In genomic region chr4:120368663-120369062, GRCm38 (mm10) we compare ENCODE assay signal across 8 mouse cellular contexts. TPM values are rescaled to one million over a fixed set of nuclear protein-coding genes. Genes with fewer than 3 reads are reported as not detected.
DNase-seq lines count a peak whose midpoint lies in the region; ATAC-seq lines count a peak whose summit lies in the region.

No protein-coding gene starts in this region.

- H3K4me2 ChIP-seq in kidney, embryonic 14.5 days (replicated peaks; ENCODE audit: low read depth, low read length): no peak overlapping the region

- no peak overlapping the region for H3K4me3 ChIP-seq in kidney, embryonic 14.5 days (ENCODE audit: low read length)

- peak; percentile 33 for DNase-seq in kidney, adult 11 months
- DNase-seq in adrenal gland, adult 2 months: peak; percentile 69
- peak; percentile 82 for DNase-seq in embryo, embryonic 10 days (ENCODE audit: low spot score)
- peak; percentile 34 for DNase-seq in gastrocnemius, postnatal 25 days
- peak; percentile 58 to 68 for DNase-seq in layer of hippocampus, postnatal 36 days
- peak; percentile 28 for DNase-seq in naive thymus-derived CD4-positive, alpha-beta T cell, adult 2 months (ENCODE audit: low read depth)
- peak; percentile 39 for DNase-seq in thymus, postnatal 0 days (ENCODE audit: low spot score)

- 10% methylated on average over 4 of the region's 4 CpGs for WGBS in kidney, embryonic 14.5 days

- H3K4me1 ChIP-seq in kidney, embryonic 14.5 days (ENCODE audit: control insufficient read depth, insufficient read depth, low read length): peaks cover 5% of the 10 kb centered on the region

- no peak; the same call in 1 of the 2 replicates for ATAC-seq in kidney, embryonic 14.5 days (ENCODE audit: low FRiP score, low TSS enrichment)

- H3K27me3 ChIP-seq in kidney, embryonic 14.5 days (ENCODE audit: control insufficient read depth, insufficient read depth, low read length): 0 out of 2 replicates have a peak, but pooled peaks cover 2% of the 10 kb centered on the region

- H3K27ac ChIP-seq in kidney, embryonic 14.5 days (ENCODE audit: low read depth, low read length): no peak overlapping the region

- no peak overlapping the region for H3K9ac ChIP-seq in kidney, embryonic 14.5 days (ENCODE audit: low read depth, low read length)

- H3K9me3 ChIP-seq in kidney, embryonic 14.5 days (ENCODE audit: control insufficient read depth, low read length): no peaks in the 10 kb centered on the region

- H3K36me3 ChIP-seq in kidney, embryonic 14.5 days (ENCODE audit: control insufficient read depth, insufficient read depth, low read length): no peaks in the 10 kb centered on the region

RNA-seq across cellular contexts. Expression of gene Scmh1, which starts 36.4 kb away (rescaled TPM):
- polyA plus RNA-seq in kidney, embryonic 14.5 days (2014; fragmentation: Nextera tagmentation; extraction: Ambion mirVana): 32.8 and 50.0 TPM in 2 replicates
- total RNA-seq in adrenal gland, adult 2 months (2021): 10 to 100 TPM; 33.6 to 39.5 TPM
- polyA plus RNA-seq in adrenal gland, adult 2 months (2012; rRNA removed): 18.9 and 23.0 TPM in 2 replicates
- total RNA-seq in gastrocnemius, postnatal 25 days (2021): 10 to 100 TPM; 36.4 to 39.8 TPM
- 10 to 100 TPM; 86.8 to 97.9 TPM for total RNA-seq in layer of hippocampus, postnatal 36 days (2021)
- 31.8 and 34.4 TPM in 2 replicates for polyA plus RNA-seq in thymus, postnatal 0 days (2015; fragmentation: Nextera tagmentation; extraction: Ambion mirVana)

Comparison
In these comparisons a context has a peak if more than half of its experiments do, and no peak if none do; other contexts are left out.
1. DNase-seq: peak in every context shown above with its lines; median percentile 82 in embryo, embryonic 10 days; 69 in adrenal gland, adult 2 months; 63 in layer of hippocampus, postnatal 36 days; 39 in thymus, postnatal 0 days; 34 in gastrocnemius, postnatal 25 days; 33 in kidney, adult 11 months; 28 in naive thymus-derived CD4-positive, alpha-beta T cell, adult 2 months.